Mouse (Mus musculus): ENCODE data around the gene Btn2a2. TPM values are rescaled to one million over a fixed set of nuclear protein-coding genes. Genes with fewer than 3 reads are reported as not detected.
A peak's percentile ranks its signal among the peaks of the same experiment; 100 is the strongest.

Gene Btn2a2
- polyA plus RNA-seq, 1 experiment from 2014 or later = 0.07 TPM

GRCm38 (mm10) chr13:23500424-23501200 is 12.0 kb upstream of the Btn2a2 start:
- Histone ChIP-seq H3K4me1 (ENCODE audit: insufficient read depth, low read depth, low read length) (peaks cover 9% of the 10 kb centered on the region; the same call in 1 of the 2 replicates), H3K4me3 (ENCODE audit: low read depth, low read length) (no peak overlapping the region), H3K27ac (ENCODE audit: low read length) (no peak overlapping the region), H3K9ac (replicated peaks; ENCODE audit: low read depth) (no peak overlapping the region), H3K27me3 (replicated peaks; ENCODE audit: insufficient read depth, low read length) (no peaks in the 10 kb centered on the region), H3K36me3 (ENCODE audit: insufficient read depth, low read length) (no peaks in the 10 kb centered on the region), H3K4me2 (replicated peaks; ENCODE audit: low read depth, low read length) (no peak overlapping the region), H3K9me3 (ENCODE audit: low read length) (no peaks in the 10 kb centered on the region)
- ATAC-seq = no peak
- 9% methylated on average over 17 of the region's 17 CpGs for WGBS
- peak; percentile 32 for DNase-seq (ENCODE audit: low spot score)
- no peak for TF ChIP-seq CTCF (IDR thresholded peaks at IDR 0.05)
- no peak for TF ChIP-seq EP300 (IDR thresholded peaks at IDR 0.05)

GRCm38 (mm10) chr13:23499943-23500342 is 11.3 kb upstream of the Btn2a2 start:
- Histone ChIP-seq H3K27ac (ENCODE audit: low read length) (no peak overlapping the region), H3K4me1 (ENCODE audit: insufficient read depth, low read depth, low read length) (peaks cover 9% of the 10 kb centered on the region; the same call in 1 of the 2 replicates), H3K27me3 (replicated peaks; ENCODE audit: insufficient read depth, low read length) (no peaks in the 10 kb centered on the region), H3K9ac (replicated peaks; ENCODE audit: low read depth) (no peak overlapping the region), H3K9me3 (ENCODE audit: low read length) (no peaks in the 10 kb centered on the region), H3K4me2 (replicated peaks; ENCODE audit: low read depth, low read length) (no peak overlapping the region), H3K4me3 (ENCODE audit: low read depth, low read length) (no peak overlapping the region), H3K36me3 (ENCODE audit: insufficient read depth, low read length) (no peaks in the 10 kb centered on the region)
- TF ChIP-seq CTCF (IDR thresholded peaks at IDR 0.05) (no peak), EP300 (IDR thresholded peaks at IDR 0.05) (no peak)
- WGBS = 38% methylated on average over 7 of the region's 7 CpGs
- no peak for DNase-seq (ENCODE audit: low spot score)
- no peak for ATAC-seq

DNA sequence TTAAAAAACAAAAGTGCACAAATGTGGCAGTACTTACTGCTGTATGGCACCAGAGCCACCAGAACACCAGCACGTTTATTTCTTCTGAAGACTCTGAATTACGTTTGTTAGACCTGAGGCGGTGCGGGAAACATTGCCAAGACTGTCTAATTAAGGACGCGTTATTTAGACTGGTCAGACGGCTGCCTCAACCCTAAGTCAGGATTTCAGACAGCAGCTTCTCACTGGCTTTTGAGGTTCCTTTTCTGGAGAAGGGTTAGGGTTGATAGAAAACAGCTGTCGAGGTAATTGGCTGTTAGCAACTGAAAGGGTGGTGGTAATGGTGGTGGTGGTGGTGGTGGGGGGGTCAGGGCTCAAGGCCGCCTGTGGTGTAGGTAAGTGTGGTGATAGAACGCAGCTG is 10.0 kb upstream of the Btn2a2 start:
- DNase-seq (ENCODE audit: low spot score) (peak; percentile 43), ATAC-seq (peak; percentile 16; the same call in 1 of the 2 replicates)
- no peak for TF ChIP-seq CTCF (IDR thresholded peaks at IDR 0.05)
- no peak for TF ChIP-seq EP300 (IDR thresholded peaks at IDR 0.05)
- H3K27me3 ChIP-seq (replicated peaks; ENCODE audit: insufficient read depth, low read length) = no peaks in the 10 kb centered on the region
- 12% methylated on average over 10 of the region's 10 CpGs for WGBS
- H3K9ac ChIP-seq (replicated peaks; ENCODE audit: low read depth) = no peak overlapping the region
- peak overlapping the region; percentile 11; the same call in 1 of the 2 replicates for H3K4me3 ChIP-seq (ENCODE audit: low read depth, low read length)
- no peaks in the 10 kb centered on the region for H3K36me3 ChIP-seq (ENCODE audit: insufficient read depth, low read length)
- H3K27ac ChIP-seq (ENCODE audit: low read length) = no peak overlapping the region
- H3K9me3 ChIP-seq (ENCODE audit: low read length) = no peaks in the 10 kb centered on the region
- H3K4me2 ChIP-seq (replicated peaks; ENCODE audit: low read depth, low read length) = peak overlapping the region; percentile 36
- H3K4me1 ChIP-seq (ENCODE audit: insufficient read depth, low read depth, low read length) = peaks cover 9% of the 10 kb centered on the region; the same call in 1 of the 2 replicates

GRCm38 (mm10) chr13:23497656-23498321 is 9.1 kb upstream of the Btn2a2 start:
- no peaks in the 10 kb centered on the region for H3K36me3 ChIP-seq (ENCODE audit: insufficient read depth, low read length)
- no peak overlapping the region for H3K9ac ChIP-seq (replicated peaks; ENCODE audit: low read depth)
- no peak for ATAC-seq
- H3K4me3 ChIP-seq (ENCODE audit: low read depth, low read length) = peak overlapping the region; percentile 11; the same call in 1 of the 2 replicates
- H3K4me2 ChIP-seq (replicated peaks; ENCODE audit: low read depth, low read length) = peak overlapping the region; percentile 36
- no peaks in the 10 kb centered on the region for H3K27me3 ChIP-seq (replicated peaks; ENCODE audit: insufficient read depth, low read length)
- H3K9me3 ChIP-seq (ENCODE audit: low read length) = no peaks in the 10 kb centered on the region
- H3K4me1 ChIP-seq (ENCODE audit: insufficient read depth, low read depth, low read length) = peaks cover 9% of the 10 kb centered on the region; the same call in 1 of the 2 replicates
- 14% methylated on average over 19 of the region's 19 CpGs for WGBS
- TF ChIP-seq EP300 (IDR thresholded peaks at IDR 0.05) = no peak
- DNase-seq (ENCODE audit: low spot score) = no peak
- H3K27ac ChIP-seq (ENCODE audit: low read length) = no peak overlapping the region

DNA sequence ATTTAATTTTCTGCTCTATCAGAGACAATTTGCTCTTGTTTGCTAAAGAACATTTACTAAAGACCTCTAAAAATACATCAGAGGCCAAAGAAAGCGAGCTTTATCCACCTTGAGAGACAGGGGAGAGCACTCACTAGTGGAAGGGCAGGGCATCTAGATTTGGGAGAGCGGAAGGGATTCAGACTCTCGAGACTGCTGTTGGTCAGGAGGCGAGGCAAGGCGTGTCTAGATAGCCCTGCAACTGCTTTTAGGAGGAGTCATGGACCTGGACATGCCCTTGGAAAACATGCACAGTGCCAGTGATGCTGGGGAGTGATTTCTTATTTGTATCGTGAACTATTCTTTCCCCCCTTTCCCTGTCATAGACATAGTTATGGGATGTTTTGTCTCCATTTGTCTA is 6.9 kb upstream of the Btn2a2 start:
- Histone ChIP-seq H3K27me3 (replicated peaks; ENCODE audit: insufficient read depth, low read length) (no peaks in the 10 kb centered on the region), H3K27ac (ENCODE audit: low read length) (no peak overlapping the region), H3K9ac (replicated peaks; ENCODE audit: low read depth) (no peak overlapping the region), H3K36me3 (ENCODE audit: insufficient read depth, low read length) (no peaks in the 10 kb centered on the region), H3K4me2 (replicated peaks; ENCODE audit: low read depth, low read length) (no peak overlapping the region), H3K9me3 (ENCODE audit: low read length) (no peaks in the 10 kb centered on the region), H3K4me1 (ENCODE audit: insufficient read depth, low read depth, low read length) (peaks cover 9% of the 10 kb centered on the region; the same call in 1 of the 2 replicates), H3K4me3 (ENCODE audit: low read depth, low read length) (no peak overlapping the region)
- no peak for DNase-seq (ENCODE audit: low spot score)
- TF ChIP-seq CTCF (IDR thresholded peaks at IDR 0.05) = no peak
- no peak for TF ChIP-seq EP300 (IDR thresholded peaks at IDR 0.05)
- 84% methylated on average over 6 of the region's 6 CpGs for WGBS
- no peak for ATAC-seq

DNA sequence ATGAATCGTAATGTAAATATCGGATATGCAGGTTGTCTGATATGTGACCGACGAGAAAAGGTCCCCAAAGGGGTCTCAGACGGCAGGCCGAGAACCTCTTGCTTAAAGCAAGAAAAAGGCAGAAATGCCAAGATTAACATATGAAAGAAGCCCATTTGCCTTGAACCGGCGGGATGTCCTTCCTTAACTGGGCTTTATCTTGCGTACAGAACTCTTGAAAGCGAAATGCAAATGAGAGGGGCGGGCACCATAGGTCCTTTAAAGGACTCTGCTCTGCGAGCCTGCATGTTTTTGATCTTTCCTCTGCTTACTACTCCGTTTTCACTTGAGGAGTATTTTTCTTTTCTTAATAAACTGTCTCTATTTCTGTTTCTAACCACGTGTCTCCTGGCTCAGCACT is 3.3 kb upstream of the Btn2a2 start:
- ATAC-seq (no peak), DNase-seq (ENCODE audit: low spot score) (no peak)
- H3K4me2 ChIP-seq (replicated peaks; ENCODE audit: low read depth, low read length) = peak overlapping the region; percentile 35
- no peaks in the 10 kb centered on the region for H3K36me3 ChIP-seq (ENCODE audit: insufficient read depth, low read length)
- peak overlapping the region; percentile 17; the same call in 1 of the 2 replicates for H3K4me3 ChIP-seq (ENCODE audit: low read depth, low read length)
- H3K27me3 ChIP-seq (replicated peaks; ENCODE audit: insufficient read depth, low read length) = no peaks in the 10 kb centered on the region
- H3K4me1 ChIP-seq (ENCODE audit: insufficient read depth, low read depth, low read length) = peaks cover under 1% of the 10 kb centered on the region; the same call in 1 of the 2 replicates
- TF ChIP-seq EP300 (IDR thresholded peaks at IDR 0.05) = no peak
- no peaks in the 10 kb centered on the region for H3K9me3 ChIP-seq (ENCODE audit: low read length)
- no peak overlapping the region for H3K9ac ChIP-seq (replicated peaks; ENCODE audit: low read depth)
- H3K27ac ChIP-seq (ENCODE audit: low read length) = no peak overlapping the region
- 14% methylated on average over 14 of the region's 14 CpGs for WGBS
